Mouse (Mus musculus) forebrain, embryonic 13.5 days (tissue): ENCODE results near the gene Cfi. TPM values are rescaled to one million over a fixed set of nuclear protein-coding genes. Genes with fewer than 3 reads are reported as not detected.
A peak's percentile ranks its signal among the peaks of the same experiment; 100 is the strongest.

ENCODE experiments used
- ATAC-seq: fragments of 200-750 bp; cut with Nextera tagmentation; 2 replicates; pipeline ENCODE4 v1.8.0; 2017
- H3K27ac ChIP-seq: fragments of 300-500 bp; sonication (generic); 2 replicates; pipeline ENCODE4 v1.5.1; 2015; ENCODE audit warnings: inconsistent platforms, mild to moderate bottlenecking, moderate library complexity
- H3K27me3 ChIP-seq: fragments of 300-500 bp; sonication (generic); 2 replicates; pipeline ENCODE4 v1.6.1; 2015; ENCODE audit warnings: mild to moderate bottlenecking, inconsistent platforms
- H3K36me3 ChIP-seq: fragments of 300-500 bp; sonication (generic); 2 replicates; pipeline ENCODE4 v1.6.1; 2015; ENCODE audit warnings: mild to moderate bottlenecking, inconsistent platforms; ENCODE audit not compliant: poor library complexity, severe bottlenecking
- H3K4me1 ChIP-seq: fragments of 300-500 bp; sonication (generic); 2 replicates; pipeline ENCODE4 v1.6.1; 2015; ENCODE audit warnings: inconsistent platforms
- H3K4me2 ChIP-seq: fragments of 300-500 bp; sonication (generic); 2 replicates; pipeline ENCODE4 v1.6.1; 2015; ENCODE audit warnings: inconsistent platforms, mild to moderate bottlenecking, moderate library complexity
- H3K4me3 ChIP-seq: fragments of 300-500 bp; sonication (generic); 2 replicates; pipeline ENCODE4 v1.5.1; 2015; ENCODE audit warnings: mild to moderate bottlenecking, inconsistent platforms
- H3K9ac ChIP-seq: fragments of 300-500 bp; sonication (generic); 2 replicates; pipeline ENCODE4 v1.6.1; 2015; ENCODE audit warnings: mild to moderate bottlenecking, inconsistent platforms
- H3K9me3 ChIP-seq: fragments of 300-500 bp; sonication (generic); replicated peaks from 2 replicates; pipeline ENCODE4 v1.6.1; 2016; ENCODE audit warnings: inconsistent platforms
- WGBS: fragments of 180-500 bp; shearing (Covaris S2); methylation state at CpG from one replicate; pipeline ENCODE4 v1.1.7; 2015; 5-methylcytosine and 5-hydroxymethylcytosine counted together
- polyA plus RNA-seq: library from polyadenylated mRNA; unstranded; fragments of >200 nt; fragmentation: Nextera tagmentation; extraction: Ambion mirVana; gene quantifications from 2 replicates; pipeline ENCODE4 v1.2.1, GENCODE M21; 2015

Gene Cfi
- polyA plus RNA-seq, 1 experiment from 2014 or later: 0.31 TPM

GRCm38 (mm10) chr3:129901271-129901809 lies 65.7 kb downstream of the Cfi start, which contains the start of gene Casp6:
TSS of gene Casp6 (plus strand) at chr3:129901425.
- H3K9ac ChIP-seq: peak within 1 kb of the TSS; percentile 72
- H3K9me3 ChIP-seq: no peaks in the 10 kb centered on the region
- peaks cover 4% of the 10 kb centered on the region; the same call in 1 of the 2 replicates for H3K36me3 ChIP-seq
- no peak within 1 kb of the TSS; the same call in 1 of the 2 replicates for H3K27ac ChIP-seq
- under 1% methylated on average over 34 of the region's 34 CpGs for whole genome bisulfite sequencing
- peak within 1 kb of the TSS; percentile 62 for H3K4me3 ChIP-seq
- H3K4me2 ChIP-seq: peak within 1 kb of the TSS; percentile 76
- ATAC-seq: peak; percentile 96
- H3K27me3 ChIP-seq: no peaks in the 10 kb centered on the region
- peaks cover 13% of the 10 kb centered on the region for H3K4me1 ChIP-seq

GRCm38 (mm10) chr3:129903369-129903768 lies 67.7 kb downstream of the Cfi start:
- H3K9ac ChIP-seq: no peak overlapping the region
- ATAC-seq: no peak
- no peak overlapping the region for H3K27ac ChIP-seq
- no peak overlapping the region for H3K4me2 ChIP-seq
- 96% methylated on average over 3 of the region's 3 CpGs for WGBS
- H3K4me1 ChIP-seq: peaks cover 13% of the 10 kb centered on the region
- no peaks in the 10 kb centered on the region for H3K9me3 ChIP-seq
- H3K4me3 ChIP-seq: no peak overlapping the region
- peaks cover 7% of the 10 kb centered on the region for H3K36me3 ChIP-seq
- H3K27me3 ChIP-seq: no peaks in the 10 kb centered on the region

- no peak for ATAC-seq
- Histone ChIP-seq H3K4me1 (peaks cover 13% of the 10 kb centered on the region), H3K27me3 (no peaks in the 10 kb centered on the region), H3K36me3 (peaks cover 12% of the 10 kb centered on the region), H3K9ac (no peak overlapping the region), H3K27ac (no peak overlapping the region), H3K4me2 (no peak overlapping the region), H3K4me3 (no peak overlapping the region), H3K9me3 (no peaks in the 10 kb centered on the region)
- 91% methylated on average over 8 of the region's 8 CpGs for WGBS
These were observed 68.2 kb downstream of the Cfi start for GRCm38 (mm10) chr3:129903866-129904265.

- 94% methylated on average over 7 of the region's 7 CpGs for WGBS
- no peaks in the 10 kb centered on the region for H3K9me3 ChIP-seq
- no peak overlapping the region for H3K27ac ChIP-seq
- no peak overlapping the region for H3K9ac ChIP-seq
- H3K27me3 ChIP-seq: no peaks in the 10 kb centered on the region
- ATAC-seq: no peak
- H3K4me1 ChIP-seq: peaks cover 13% of the 10 kb centered on the region
- peaks cover 19% of the 10 kb centered on the region for H3K36me3 ChIP-seq
- H3K4me3 ChIP-seq: no peak overlapping the region
- no peak overlapping the region for H3K4me2 ChIP-seq
These were observed 68.9 kb downstream of the Cfi start for GRCm38 (mm10) chr3:129904381-129905132.

- ATAC-seq: no peak
- Histone ChIP-seq H3K27me3 (no peaks in the 10 kb centered on the region), H3K4me1 (no peaks in the 10 kb centered on the region), H3K4me3 (no peak overlapping the region), H3K36me3 (peaks cover 46% of the 10 kb centered on the region), H3K9ac (no peak overlapping the region), H3K9me3 (no peaks in the 10 kb centered on the region), H3K4me2 (no peak overlapping the region), H3K27ac (no peak overlapping the region)
- WGBS: 95% methylated on average over 14 of the region's 14 CpGs
These were observed 76.3 kb downstream of the Cfi start for GRCm38 (mm10) chr3:129912025-129912424.

- no peak overlapping the region for H3K4me3 ChIP-seq
- H3K9me3 ChIP-seq: no peaks in the 10 kb centered on the region
- peaks cover 43% of the 10 kb centered on the region for H3K36me3 ChIP-seq
- WGBS: 92% methylated on average over 13 of the region's 13 CpGs
- peaks cover under 1% of the 10 kb centered on the region; the same call in 1 of the 2 replicates for H3K4me1 ChIP-seq
- H3K27ac ChIP-seq: no peak overlapping the region
- ATAC-seq: no peak
- H3K27me3 ChIP-seq: no peaks in the 10 kb centered on the region
- H3K9ac ChIP-seq: no peak overlapping the region
- no peak overlapping the region for H3K4me2 ChIP-seq
These were observed 77.6 kb downstream of the Cfi start for GRCm38 (mm10) chr3:129913241-129913640.

- H3K36me3 ChIP-seq: peaks cover 13% of the 10 kb centered on the region; the same call in 1 of the 2 replicates
- no peaks in the 10 kb centered on the region for H3K27me3 ChIP-seq
- no peaks in the 10 kb centered on the region for H3K9me3 ChIP-seq
- no peak overlapping the region for H3K27ac ChIP-seq
- 79% methylated on average over 3 of the region's 3 CpGs for WGBS
- H3K4me3 ChIP-seq: no peak overlapping the region
- H3K4me1 ChIP-seq: peaks cover 5% of the 10 kb centered on the region; the same call in 1 of the 2 replicates
- no peak for ATAC-seq
- no peak overlapping the region for H3K4me2 ChIP-seq
- H3K9ac ChIP-seq: no peak overlapping the region
These were observed 81.7 kb downstream of the Cfi start for GRCm38 (mm10) chr3:129917424-129917823.

- WGBS: 13% methylated on average over 13 of the region's 13 CpGs
- ATAC-seq: peak; percentile 93
- H3K27ac ChIP-seq: no peak overlapping the region
These were observed 82.8 kb downstream of the Cfi start for GRCm38 (mm10) chr3:129918434-129918833.

GRCm38 (mm10) chr3:129923581-129923980 lies 87.9 kb downstream of the Cfi start:
- ATAC-seq: no peak
- no peak overlapping the region for H3K4me2 ChIP-seq
- no peak overlapping the region for H3K4me3 ChIP-seq
- WGBS: 92% methylated on average over 7 of the region's 7 CpGs
- no peaks in the 10 kb centered on the region for H3K27me3 ChIP-seq
- no peaks in the 10 kb centered on the region for H3K36me3 ChIP-seq
- H3K9ac ChIP-seq: no peak overlapping the region
- no peaks in the 10 kb centered on the region for H3K9me3 ChIP-seq
- peaks cover 1% of the 10 kb centered on the region; the same call in 1 of the 2 replicates for H3K4me1 ChIP-seq
- H3K27ac ChIP-seq: no peak overlapping the region

More at GRCm38 (mm10) chr3:129918434-129918833, 82.8 kb downstream of the Cfi start:
- Histone ChIP-seq H3K36me3 (peaks cover 8% of the 10 kb centered on the region; the same call in 1 of the 2 replicates), H3K9me3 (no peaks in the 10 kb centered on the region), H3K4me3 (no peak overlapping the region), H3K4me1 (peaks cover 5% of the 10 kb centered on the region; the same call in 1 of the 2 replicates), H3K4me2 (no peak overlapping the region), H3K9ac (no peak overlapping the region), H3K27me3 (no peaks in the 10 kb centered on the region)

Other genes with a start within 250 kb of the Cfi start
- gene Egf, start 80.6 kb upstream of the Cfi start, polyA plus RNA-seq: 1.7 and 2.0 TPM in 2 replicates
- gene Lrit3, start 31.9 kb upstream of the Cfi start, polyA plus RNA-seq: not detected in 2 replicates
- gene Rrh, start 13.3 kb upstream of the Cfi start, polyA plus RNA-seq: 0.34 and 0.46 TPM in 2 replicates
- 63.1 and 65.7 TPM in 2 replicates for gene Gar1, start 4.5 kb upstream of the Cfi start, polyA plus RNA-seq
- 29.5 and 31.3 TPM in 2 replicates for gene Pla2g12a, start 42.7 kb downstream of the Cfi start, polyA plus RNA-seq
- 43.6 and 44.8 TPM in 2 replicates for gene Casp6, start 65.5 kb downstream of the Cfi start, polyA plus RNA-seq
- 3.9 and 6.7 TPM in 2 replicates for gene Mcub, start 134.3 kb downstream of the Cfi start, polyA plus RNA-seq
- gene Sec24b, start 225.7 kb downstream of the Cfi start, polyA plus RNA-seq: 23.9 and 29.1 TPM in 2 replicates